Mouse (Mus musculus) erythroblast, embryonic 14.5 days (primary cell): ENCODE measurements around the gene Ap5z1.

ENCODE experiments used
- GATA1 ChIP-seq: IDR thresholded peaks from 2 replicates; pipeline ENCODE4 v1.6.1; 2012; ENCODE audit warnings: low read length, inconsistent platforms, mixed read lengths
- TAL1 ChIP-seq: IDR thresholded peaks from 3 replicates; pipeline ENCODE4 v1.6.1; 2012; ENCODE audit warnings: low read length, inconsistent platforms, mixed read lengths

DNA sequence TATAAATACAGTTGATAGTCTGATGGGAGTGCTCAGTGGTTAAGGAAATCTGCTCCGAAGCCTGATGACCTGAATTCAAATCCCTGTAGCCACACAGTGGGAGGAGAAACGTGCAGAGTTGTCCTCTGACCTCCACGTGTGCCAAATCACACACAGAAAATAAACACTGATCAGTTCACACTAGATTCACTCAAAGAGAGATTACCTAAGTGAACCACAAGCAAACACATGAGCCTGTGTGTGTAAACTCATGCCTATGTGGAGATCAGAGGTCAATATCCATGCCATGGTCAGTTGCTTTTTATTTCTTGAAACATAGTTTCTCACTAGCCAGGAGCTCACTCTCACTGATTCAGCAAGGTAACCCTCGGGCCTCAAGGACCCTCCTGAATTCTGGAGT lies 56.6 kb downstream of the Ap5z1 start:
- no peak for TF ChIP-seq GATA1
- TF ChIP-seq TAL1 = no peak
